Comparison of ENCODE assay signal across 9 mouse cellular contexts in genomic region chr9:107935374-107935773, GRCm38 (mm10). TPM values are rescaled to one million over a fixed set of nuclear protein-coding genes. Genes with fewer than 3 reads are reported as not detected.
DNase-seq lines count a peak whose midpoint lies in the region; ATAC-seq and TF ChIP-seq lines count a peak whose summit lies in the region.
"Had no signal": no experiment of that assay in that cellular context is flagged by ENCODE, and none has a peak within 500 bp of the region (broad histone marks: within the 10 kb centered on the region; RNA-seq: fewer than 3 reads in every experiment).

TSS of gene Camkv (plus strand) at chr9:107935674.

- H3K4me3 ChIP-seq in layer of hippocampus, adult 2 months = peak within 1 kb of the TSS; percentile 78
- peak within 1 kb of the TSS; percentile 47 for H3K4me3 ChIP-seq in embryonic facial prominence, embryonic 15.5 days (replicated peaks)
- peak within 1 kb of the TSS; percentile 65 for H3K4me3 ChIP-seq in midbrain, embryonic 16.5 days (ENCODE audit: low read depth, low read length)

- WGBS in embryonic facial prominence, embryonic 15.5 days = 5% methylated on average over 3 of the region's 3 CpGs
- WGBS in midbrain, embryonic 16.5 days = 3% methylated on average over 3 of the region's 3 CpGs

- peak within 1 kb of the TSS; percentile 26; the same call in 1 of the 2 replicates for H3K9ac ChIP-seq in embryonic facial prominence, embryonic 15.5 days
- peak within 1 kb of the TSS; percentile 76 for H3K9ac ChIP-seq in midbrain, embryonic 16.5 days (ENCODE audit: low read depth, low read length)

- H3K4me1 ChIP-seq in embryonic facial prominence, embryonic 15.5 days = peaks cover 17% of the 10 kb centered on the region
- H3K4me1 ChIP-seq in midbrain, embryonic 16.5 days (ENCODE audit: control insufficient read depth, insufficient read depth, low read length) = peaks cover 12% of the 10 kb centered on the region

- H3K9me3 ChIP-seq in embryonic facial prominence, embryonic 15.5 days (replicated peaks) = no peaks in the 10 kb centered on the region
- H3K9me3 ChIP-seq in midbrain, embryonic 16.5 days (replicated peaks; ENCODE audit: control insufficient read depth, low read length, poor library complexity, severe bottlenecking) = no peaks in the 10 kb centered on the region

- H3K4me2 ChIP-seq in embryonic facial prominence, embryonic 15.5 days (replicated peaks) = peak within 1 kb of the TSS; percentile 89
- H3K4me2 ChIP-seq in midbrain, embryonic 16.5 days (ENCODE audit: low read length) = peak within 1 kb of the TSS; percentile 81

- intact Hi-C loops in gastrocnemius, postnatal 36 days (cut with DNase I) = no loop called here

- no peaks in the 10 kb centered on the region for H3K36me3 ChIP-seq in embryonic facial prominence, embryonic 15.5 days
- H3K36me3 ChIP-seq in midbrain, embryonic 16.5 days (ENCODE audit: control insufficient read depth, insufficient read depth, low read length) = no peaks in the 10 kb centered on the region

- H3K27ac ChIP-seq in layer of hippocampus, adult 2 months = peak within 1 kb of the TSS; percentile 96
- no peak within 1 kb of the TSS for H3K27ac ChIP-seq in embryonic facial prominence, embryonic 15.5 days (replicated peaks)
- H3K27ac ChIP-seq in midbrain, embryonic 16.5 days (ENCODE audit: low read length) = peak within 1 kb of the TSS; percentile 58
- H3K27ac ChIP-seq: macrophage had no signal

- peaks cover 14% of the 10 kb centered on the region; the same call in 1 of the 2 replicates for H3K27me3 ChIP-seq in embryonic facial prominence, embryonic 15.5 days
- no peaks in the 10 kb centered on the region for H3K27me3 ChIP-seq in midbrain, embryonic 16.5 days (ENCODE audit: control insufficient read depth, insufficient read depth, low read depth, low read length)

- DNase-seq in layer of hippocampus, adult 2 months (ENCODE audit: low spot score in 2 of 2) = no peak
- no peak for DNase-seq in layer of hippocampus, adult 9-11 months
- DNase-seq in layer of hippocampus, postnatal 14 days (ENCODE audit: low spot score in 2 of 2) = no peak
- DNase-seq in cerebellum, adult 8-10 months = no peak
- DNase-seq in cerebellum, adult 9-11 months = no peak
- DNase-seq in gastrocnemius, postnatal 36 days = no peak

- TF ChIP-seq CTCF in layer of hippocampus, adult 2 months (conservative IDR thresholded peaks at IDR 0.05) = no peak

- ATAC-seq in embryonic facial prominence, embryonic 15.5 days (ENCODE audit: insufficient number of reproducible peaks, low FRiP score, low TSS enrichment, low read depth) = no peak
- ATAC-seq in midbrain, embryonic 16.5 days = no peak

RNA-seq across cellular contexts. Expression of gene Camkv, which starts in this region (rescaled TPM):
- total RNA-seq in layer of hippocampus, adult 2 months (2021) = 100 to 1,000 TPM; 532 to 547 TPM
- polyA plus RNA-seq in embryonic facial prominence, embryonic 15.5 days (2015; fragmentation: Nextera tagmentation; extraction: Ambion mirVana) = 5.9 and 6.0 TPM in 2 replicates
- 100 to 1,000 TPM; 497 to 516 TPM for total RNA-seq in layer of hippocampus, postnatal 14 days (2021)
- 90.2 and 121 TPM in 2 replicates for polyA plus RNA-seq in midbrain, embryonic 16.5 days (2015; fragmentation: Nextera tagmentation; extraction: Ambion mirVana)
- total RNA-seq in gastrocnemius, postnatal 36 days (2021) = under 1 TPM in 1 of 2 experiments, not detected in 1; 0.28 TPM
- polyA plus RNA-seq: macrophage had no signal

Comparison
In these comparisons a context has a peak if more than half of its experiments do, and no peak if none do; other contexts are left out.
1. RNA of gene Camkv (total RNA-seq): 532 to 547 TPM in layer of hippocampus, adult 2 months and 497 to 516 TPM in layer of hippocampus, postnatal 14 days; 0.28 TPM in gastrocnemius, postnatal 36 days; every median in the first group is over 100 times any median in the second.
2. RNA of gene Camkv (polyA plus RNA-seq): 90.2 to 121 TPM in midbrain, embryonic 16.5 days; 5.9 to 6.0 TPM in embryonic facial prominence, embryonic 15.5 days; every median in the first group is over 10 times any median in the second.
3. Peak in every context shown above with its lines, with median percentiles within 50 percentile points of each other: H3K4me3 ChIP-seq.